Mouse (Mus musculus): ENCODE data around the gene Clcn1.

DNA sequence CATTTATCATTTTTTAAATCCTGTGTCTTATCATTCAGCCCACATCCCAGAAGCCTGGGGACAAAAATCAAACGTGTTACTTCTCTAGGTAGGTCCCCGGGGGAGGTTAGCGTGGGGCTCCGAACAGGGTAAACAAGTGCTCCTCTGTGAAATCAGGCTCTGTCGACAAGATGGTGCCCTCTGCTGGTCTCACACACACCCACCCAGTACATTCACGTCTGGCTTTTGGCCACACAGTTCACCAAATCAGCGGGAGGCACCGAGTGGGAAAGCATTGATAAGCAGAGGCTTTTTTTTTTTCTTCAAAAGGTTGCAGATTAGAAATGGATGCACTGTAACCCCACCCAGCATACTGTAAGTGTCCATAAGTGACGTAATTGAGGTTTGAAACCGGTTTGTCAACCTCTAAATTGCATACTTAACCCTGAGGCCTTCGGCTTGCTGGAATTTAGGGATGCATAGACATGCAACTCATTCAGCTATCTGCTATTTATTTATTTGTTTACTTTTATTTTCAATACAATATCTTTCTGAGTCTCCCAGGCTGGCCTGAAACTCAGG is 29.1 kb upstream of the Clcn1 start:
- TF ChIP-seq POLR2A (IDR thresholded peaks at IDR 0.05; ENCODE audit: insufficient read length, low read depth), result no peak
- TF ChIP-seq REST (IDR thresholded peaks at IDR 0.05; ENCODE audit: insufficient read depth, insufficient read length), result no peak
- no peak for TF ChIP-seq MYOG (IDR thresholded peaks at IDR 0.05; ENCODE audit: control insufficient read depth in 1 of 3, insufficient read depth in 1 of 3, insufficient read length in 2 of 3, low read depth in 2 of 3)
- no peak for TF ChIP-seq SRF (IDR thresholded peaks at IDR 0.05; ENCODE audit: control insufficient read depth, insufficient read length, low read depth)
- no peak for TF ChIP-seq E2F4 (IDR thresholded peaks at IDR 0.05; ENCODE audit: insufficient read depth)
